Mouse (Mus musculus) stomach, postnatal 0 days (tissue): ENCODE data around the gene Mcemp1. TPM values are rescaled to one million over a fixed set of nuclear protein-coding genes. Genes with fewer than 3 reads are reported as not detected.

Experiments used
- ATAC-seq: fragments of 200-750 bp; cut with Nextera tagmentation; 2 replicates; pipeline ENCODE4 v1.8.0; 2017; ENCODE audit not compliant: low FRiP score, low TSS enrichment
- DNase-seq: peaks from one replicate; pipeline ENCODE4 v3.0.0-alpha.2; 2016; ENCODE audit warnings: low spot score
- H3K27ac ChIP-seq: fragments of 300-500 bp; sonication (generic); replicated peaks from 2 replicates; pipeline ENCODE4 v1.5.1; 2014; ENCODE audit warnings: mild to moderate bottlenecking, control low read depth
- H3K27me3 ChIP-seq: fragments of 300-500 bp; sonication (generic); 2 replicates; pipeline ENCODE4 v1.6.1; 2014; ENCODE audit warnings: low read length; ENCODE audit not compliant: control insufficient read depth, insufficient read depth
- H3K36me3 ChIP-seq: fragments of 300-500 bp; sonication (generic); 2 replicates; pipeline ENCODE4 v1.6.1; 2014; ENCODE audit warnings: low read length, mixed read lengths; ENCODE audit not compliant: control insufficient read depth, insufficient read depth
- H3K4me1 ChIP-seq: fragments of 300-500 bp; sonication (generic); replicated peaks from 2 replicates; pipeline ENCODE4 v1.6.1; 2014; ENCODE audit warnings: antibody characterized with exemption; ENCODE audit not compliant: control insufficient read depth, insufficient read depth
- H3K4me2 ChIP-seq: fragments of 300-500 bp; sonication (generic); replicated peaks from 2 replicates; pipeline ENCODE4 v1.6.1; 2014; ENCODE audit warnings: low read depth, mild to moderate bottlenecking, control low read depth, moderate library complexity
- H3K4me3 ChIP-seq: fragments of 300-500 bp; sonication (generic); 2 replicates; pipeline ENCODE4 v1.5.1; 2014; ENCODE audit warnings: low read depth, low read length, control low read depth
- H3K9ac ChIP-seq: fragments of 300-500 bp; sonication (generic); 2 replicates; pipeline ENCODE4 v1.6.1; 2014; ENCODE audit warnings: mild to moderate bottlenecking, low read length, control low read depth, mixed read lengths
- H3K9me3 ChIP-seq: fragments of 300-500 bp; sonication (generic); 2 replicates; pipeline ENCODE4 v1.6.1; 2016; ENCODE audit warnings: low read length; ENCODE audit not compliant: control insufficient read depth
- CTCF ChIP-seq: IDR thresholded peaks from 2 replicates; pipeline ENCODE4 v1.5.1; 2016; ENCODE audit warnings: antibody characterized with exemption, low read depth, mild to moderate bottlenecking, moderate library complexity
- EP300 ChIP-seq: optimal IDR thresholded peaks from 2 replicates; pipeline ENCODE3; 2016; ENCODE audit warnings: antibody characterized with exemption
- WGBS: fragments of 180-500 bp; shearing (Covaris S2); extraction: QIAGEN DNeasy Blood & Tissue Kit; methylation state at CpG from one replicate; pipeline ENCODE4 v1.1.7; 2014; 5-methylcytosine and 5-hydroxymethylcytosine counted together
- polyA plus RNA-seq: library from polyadenylated mRNA; unstranded; fragments of >200 nt; fragmentation: Nextera tagmentation; extraction: Ambion mirVana; gene quantifications from 2 replicates; pipeline ENCODE4 v1.2.1, GENCODE M21; 2015

Mcemp1 gene
- polyA plus RNA-seq, 1 experiment from 2014 or later, result 0.15 TPM

DNA sequence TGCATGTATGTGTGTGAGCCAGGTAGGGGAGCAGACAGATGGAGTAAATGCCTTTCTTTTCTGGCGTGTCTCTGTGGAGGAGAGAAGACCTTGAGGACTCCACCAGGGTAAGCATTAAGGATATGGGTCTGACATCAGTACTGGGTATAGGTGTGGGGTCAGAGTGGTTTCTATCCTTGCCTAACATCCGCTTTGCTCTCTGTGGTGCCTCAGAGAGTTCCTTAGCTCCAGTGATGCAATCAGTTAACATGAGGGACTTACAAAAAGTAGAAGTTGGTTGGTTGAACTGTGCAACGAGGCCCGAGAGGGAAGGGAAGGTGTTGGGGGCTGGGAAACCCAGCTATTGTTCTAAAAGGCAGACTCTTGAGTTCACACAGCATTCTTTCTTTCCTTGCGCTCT, 1.1 kb upstream of the Mcemp1 start:
- TF ChIP-seq CTCF, result no peak
- TF ChIP-seq EP300, result no peak
- H3K36me3 ChIP-seq, result no peaks in the 10 kb centered on the region
- no peaks in the 10 kb centered on the region for H3K27me3 ChIP-seq
- no peaks in the 10 kb centered on the region for H3K9me3 ChIP-seq
- DNase-seq (no peak), ATAC-seq (no peak)
- no peaks in the 10 kb centered on the region for H3K4me1 ChIP-seq
- WGBS, result 57% methylated on average over 5 of the region's 5 CpGs
- no peak overlapping the region for H3K4me2 ChIP-seq
- H3K27ac ChIP-seq, result no peak overlapping the region
- H3K4me3 ChIP-seq, result no peak overlapping the region
- H3K9ac ChIP-seq, result no peak overlapping the region

DNA sequence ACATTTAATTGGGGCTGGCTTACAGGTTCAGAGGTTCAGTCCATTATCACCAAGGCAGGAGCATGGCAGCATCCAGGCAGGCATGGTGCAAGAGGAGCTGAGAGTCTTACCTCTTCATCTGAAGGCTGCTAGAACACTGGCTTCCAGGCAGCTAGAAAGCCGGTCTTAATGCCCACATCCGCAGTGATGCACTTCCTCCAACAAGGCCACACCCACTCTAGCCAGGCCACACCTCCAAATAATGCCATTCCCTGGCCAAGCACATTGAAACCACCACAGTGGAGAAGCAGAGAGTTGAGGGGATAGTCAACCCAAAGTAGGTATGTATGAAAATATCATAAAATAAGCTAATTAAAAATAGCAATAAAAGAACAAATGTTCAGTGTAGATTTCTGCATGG, 4.8 kb downstream of the Mcemp1 start:
- ATAC-seq, result no peak
- no peaks in the 10 kb centered on the region for H3K4me1 ChIP-seq
- no peaks in the 10 kb centered on the region for H3K36me3 ChIP-seq
- no peak overlapping the region for H3K9ac ChIP-seq
- DNase-seq, result no peak
- no peak for TF ChIP-seq EP300
- TF ChIP-seq CTCF, result no peak
- H3K27me3 ChIP-seq, result no peaks in the 10 kb centered on the region
- no peak overlapping the region for H3K4me3 ChIP-seq
- H3K27ac ChIP-seq, result no peak overlapping the region
- 75% methylated on average over 2 of the region's 2 CpGs for WGBS
- no peak overlapping the region for H3K4me2 ChIP-seq
- no peaks in the 10 kb centered on the region for H3K9me3 ChIP-seq

DNA sequence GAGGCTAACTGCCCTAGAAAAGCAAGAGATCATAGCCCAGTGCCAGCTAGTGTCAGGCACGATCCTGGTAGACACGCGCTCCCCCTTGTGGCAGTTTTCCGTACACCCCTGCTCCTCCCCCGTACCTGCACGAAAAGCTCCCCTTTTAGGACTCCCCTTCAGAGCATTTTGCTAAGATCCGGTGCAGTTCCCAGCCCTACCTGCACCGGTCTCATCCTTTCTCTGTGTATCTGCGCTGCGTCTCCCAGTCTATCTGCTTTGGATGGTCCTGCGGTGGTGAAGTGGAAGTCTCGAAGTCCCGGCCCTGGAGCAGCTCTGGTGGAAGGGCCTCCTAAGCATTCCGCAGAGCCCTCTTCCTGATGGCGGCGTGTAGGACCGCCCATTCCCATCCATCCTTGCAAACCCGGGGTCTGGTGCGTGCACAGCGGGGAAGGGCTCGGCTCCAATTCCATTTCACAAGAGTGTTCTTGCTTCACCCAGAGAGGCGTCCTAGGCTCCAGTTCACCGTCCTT, 6.5 kb downstream of the Mcemp1 start, which contains the start of gene Fcor:
TSS of gene Fcor (minus strand) at position 383 of the 512 bp plus-strand sequence.
- TF ChIP-seq CTCF, result peak; percentile 95
- TF ChIP-seq EP300, result no peak
- 0 out of 2 replicates have a peak within 1 kb of the TSS, but pooled peaks have one; percentile 1 for H3K27ac ChIP-seq
- H3K4me1 ChIP-seq, result no peaks in the 10 kb centered on the region
- no peaks in the 10 kb centered on the region for H3K27me3 ChIP-seq
- DNase-seq, result peak; percentile 86
- H3K4me3 ChIP-seq, result peak within 1 kb of the TSS; percentile 50
- no peaks in the 10 kb centered on the region for H3K36me3 ChIP-seq
- H3K4me2 ChIP-seq, result peak within 1 kb of the TSS; percentile 62
- peak within 1 kb of the TSS; percentile 53 for H3K9ac ChIP-seq
- whole genome bisulfite sequencing, result under 1% methylated on average over 23 of the region's 23 CpGs
- ATAC-seq, result peak; percentile 84
- H3K9me3 ChIP-seq, result no peaks in the 10 kb centered on the region

DNA sequence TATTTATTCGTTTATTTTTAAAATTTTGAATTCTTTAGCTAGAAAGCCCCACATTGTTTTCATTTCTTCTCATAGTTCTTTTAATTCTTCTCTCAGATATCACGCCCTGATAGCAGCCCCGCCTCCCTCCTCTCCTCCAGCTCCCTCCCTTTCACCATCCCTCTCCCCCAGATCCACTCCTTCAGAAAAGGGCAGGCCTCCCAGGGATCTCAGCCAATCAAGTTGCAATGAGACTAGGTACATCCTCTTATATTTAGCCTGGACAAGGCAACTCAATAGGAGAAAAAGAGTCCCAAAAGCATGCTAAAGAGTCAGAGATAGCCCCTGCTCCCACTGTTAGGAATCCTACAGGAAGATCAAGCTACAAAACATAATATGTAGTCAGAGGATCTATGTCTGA, 9.1 kb downstream of the Mcemp1 start:
- H3K27ac ChIP-seq, result no peak overlapping the region
- no peak overlapping the region for H3K4me2 ChIP-seq
- no peak for TF ChIP-seq CTCF
- no peak for TF ChIP-seq EP300
- no peak for ATAC-seq
- 46% methylated on average over 3 of the region's 3 CpGs for WGBS
- no peak overlapping the region for H3K9ac ChIP-seq
- H3K27me3 ChIP-seq, result no peaks in the 10 kb centered on the region
- no peaks in the 10 kb centered on the region for H3K4me1 ChIP-seq
- H3K9me3 ChIP-seq, result no peaks in the 10 kb centered on the region
- H3K36me3 ChIP-seq, result peaks cover 3% of the 10 kb centered on the region; the same call in 1 of the 2 replicates
- H3K4me3 ChIP-seq, result no peak overlapping the region
- no peak for DNase-seq

GRCm38 (mm10) chr8:3676131-3676992, 10.8 kb downstream of the Mcemp1 start, which contains the start of gene Trappc5:
Gene Trappc5 (plus strand): TSS chr8:3676299.
- H3K4me3 ChIP-seq, result peak within 1 kb of the TSS; percentile 94
- peak within 1 kb of the TSS; percentile 96 for H3K27ac ChIP-seq
- H3K9ac ChIP-seq, result peak within 1 kb of the TSS; percentile 96
- peak within 1 kb of the TSS; percentile 76 for H3K4me2 ChIP-seq
- peak; percentile 93 for DNase-seq
- TF ChIP-seq EP300 (no peak), CTCF (peak; percentile 99)
- no peaks in the 10 kb centered on the region for H3K4me1 ChIP-seq
- WGBS, result 1% methylated on average over 61 of the region's 61 CpGs
- peaks cover 10% of the 10 kb centered on the region for H3K36me3 ChIP-seq
- H3K27me3 ChIP-seq, result no peaks in the 10 kb centered on the region
- peak; percentile 88 for ATAC-seq
- no peaks in the 10 kb centered on the region for H3K9me3 ChIP-seq
